Mouse (Mus musculus): ENCODE results near the gene Lamc2. TPM values are rescaled to one million over a fixed set of nuclear protein-coding genes. Genes with fewer than 3 reads are reported as not detected.

The Lamc2 gene
- polyA plus RNA-seq, 1 experiment, result 4.9 TPM

Other genes with a start within 250 kb of the Lamc2 start
- 71.2 and 81.0 TPM in 2 replicates for gene Nmnat2, start 231.5 kb downstream of the Lamc2 start, polyA plus RNA-seq (2012; rRNA removed)
- gene Lamc1, start 146.3 kb upstream of the Lamc2 start, polyA plus RNA-seq (2012; rRNA removed), result 24.4 and 25.8 TPM in 2 replicates
- 3.4 and 4.0 TPM in 2 replicates for gene Shcbp1l, start 238.7 kb upstream of the Lamc2 start, polyA plus RNA-seq (2012; rRNA removed)